Mouse (Mus musculus) kidney, adult 2 months (tissue): ENCODE measurements at regions not wholly inside any gene's neighbourhood (a gene's known extent, or its start where the extent isn't known, plus 50 kb on each side); places are given as distances from the start of the nearest gene placed in this dataset.

Experiments
- CTCF ChIP-seq: fragments of 200-500 bp; conservative IDR thresholded peaks from 2 replicates; pipeline ENCODE4 v1.5.1; 2011; ENCODE audit warnings: low read depth, mild to moderate bottlenecking, control low read depth, low read length, moderate library complexity, mixed read lengths; ENCODE audit not compliant: insufficient read depth, insufficient read length
- POLR2A ChIP-seq: fragments of 200-500 bp; IDR thresholded peaks from one replicate; pipeline ENCODE4 v1.6.1; 2011; ENCODE audit warnings: low read depth, low read length, control low read depth

- TF ChIP-seq CTCF: no peak
- TF ChIP-seq POLR2A: no peak
Measured at GRCm38 (mm10) chr1:41705692-41706091, 900.3 kb downstream of the Tmem182 start.
